Mouse (Mus musculus) brain, embryonic 14.5 days (tissue): ENCODE measurements at regions not wholly inside any gene's neighbourhood (a gene's known extent, or its start where the extent isn't known, plus 50 kb on each side); places are given as distances from the start of the nearest gene placed in this dataset.

Experiments
- CTCF ChIP-seq: fragments of 200-500 bp; IDR thresholded peaks from 2 replicates; pipeline ENCODE4 v1.5.1; 2012; ENCODE audit warnings: inconsistent platforms, mild to moderate bottlenecking, moderate library complexity, borderline replicate concordance; ENCODE audit not compliant: insufficient read depth, insufficient read length; ENCODE audit errors: extremely low read depth
- POLR2A ChIP-seq: fragments of 200-500 bp; IDR thresholded peaks from 2 replicates; pipeline ENCODE4 v1.6.1; 2012; ENCODE audit warnings: mild to moderate bottlenecking, inconsistent platforms, borderline replicate concordance; ENCODE audit not compliant: poor library complexity, insufficient read depth, insufficient read length, severe bottlenecking; ENCODE audit errors: extremely low read depth

- TF ChIP-seq CTCF (no peak), POLR2A (no peak)
These were observed 392.8 kb upstream of the Atp11b start for GRCm38 (mm10) chr3:35361086-35361485.
